ENCODE assay signal across 17 mouse cellular contexts in the genomic region with DNA sequence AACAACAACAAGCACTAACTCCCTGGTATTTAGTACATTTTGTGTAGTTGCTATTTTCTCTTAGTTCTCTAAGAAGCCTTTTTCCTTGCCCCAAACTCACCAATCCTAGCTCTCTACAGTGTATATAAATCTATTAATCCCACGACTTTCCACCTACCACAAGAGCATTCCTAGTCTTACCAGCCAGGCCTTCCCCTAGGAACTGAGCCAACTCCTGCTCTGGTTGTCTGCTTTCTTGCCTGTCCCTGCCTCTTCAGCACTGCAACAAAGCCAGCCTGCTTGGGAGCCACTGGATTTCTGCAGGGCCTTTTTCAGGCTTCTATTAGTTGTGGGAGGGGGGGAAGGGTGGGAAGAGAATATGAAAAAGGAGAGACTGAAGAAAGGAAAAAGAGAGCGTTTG. TPM values are rescaled to one million over a fixed set of nuclear protein-coding genes. Genes with fewer than 3 reads are reported as not detected.
A peak's percentile ranks its signal among the peaks of the same experiment; 100 is the strongest.
DNase-seq lines count a peak whose midpoint lies in the region; ATAC-seq and TF ChIP-seq lines count a peak whose summit lies in the region.
"Had no signal": no experiment of that assay in that cellular context is flagged by ENCODE, and none has a peak within 500 bp of the region (broad histone marks: within the 10 kb centered on the region; RNA-seq: fewer than 3 reads in every experiment).

No protein-coding gene starts in this region.

- no peak overlapping the region for H3K4me3 ChIP-seq in hindbrain, embryonic 15.5 days
- no peak overlapping the region for H3K4me3 ChIP-seq in hindbrain, embryonic 14.5 days (replicated peaks; ENCODE audit: low read length)
- H3K4me3 ChIP-seq in midbrain, embryonic 16.5 days (ENCODE audit: low read depth, low read length) = no peak overlapping the region
- no peak overlapping the region for H3K4me3 ChIP-seq in midbrain, embryonic 10.5 days
- no peak overlapping the region for H3K4me3 ChIP-seq in embryonic facial prominence, embryonic 13.5 days
- no peak overlapping the region for H3K4me3 ChIP-seq in stomach, postnatal 0 days (ENCODE audit: low read depth, low read length)
- H3K4me3 ChIP-seq: liver, embryonic 12.5 days; neural tube, embryonic 13.5 days had no signal

- no peak for DNase-seq in hindbrain, embryonic 14.5 days (ENCODE audit: low spot score)
- no peak for DNase-seq in midbrain, embryonic 10.5 days (ENCODE audit: low spot score)
- DNase-seq in stomach, postnatal 0 days (ENCODE audit: low spot score) = no peak
- DNase-seq in spleen, postnatal 14 days (ENCODE audit: low spot score in 2 of 2) = no peak
- DNase-seq in cerebellum, adult 9-10 months = no peak
- DNase-seq: adrenal gland, postnatal 10 days; cerebellum, adult 11-12 months; gastrocnemius, postnatal 25 days; heart, postnatal 10 days; kidney, adult 9 months; spleen, adult 18-20 months had no signal

- H3K27ac ChIP-seq in hindbrain, embryonic 15.5 days (replicated peaks) = no peak overlapping the region
- no peak overlapping the region for H3K27ac ChIP-seq in hindbrain, embryonic 14.5 days
- no peak overlapping the region for H3K27ac ChIP-seq in midbrain, embryonic 16.5 days (ENCODE audit: low read length)
- H3K27ac ChIP-seq in midbrain, embryonic 10.5 days (replicated peaks) = no peak overlapping the region
- peak overlapping the region; percentile 29; the same call in 1 of the 2 replicates for H3K27ac ChIP-seq in embryonic facial prominence, embryonic 13.5 days
- H3K27ac ChIP-seq in stomach, postnatal 0 days (replicated peaks) = peak overlapping the region; percentile 67; the same call in 1 of the 2 replicates
- H3K27ac ChIP-seq: liver, embryonic 12.5 days; neural tube, embryonic 13.5 days had no signal

- no peaks in the 10 kb centered on the region for H3K36me3 ChIP-seq in hindbrain, embryonic 15.5 days
- no peaks in the 10 kb centered on the region for H3K36me3 ChIP-seq in hindbrain, embryonic 14.5 days (replicated peaks; ENCODE audit: control insufficient read depth, insufficient read depth)
- no peaks in the 10 kb centered on the region for H3K36me3 ChIP-seq in midbrain, embryonic 16.5 days (ENCODE audit: control insufficient read depth, insufficient read depth, low read length)
- H3K36me3 ChIP-seq in midbrain, embryonic 10.5 days = no peaks in the 10 kb centered on the region
- no peaks in the 10 kb centered on the region for H3K36me3 ChIP-seq in embryonic facial prominence, embryonic 13.5 days
- H3K36me3 ChIP-seq in stomach, postnatal 0 days (ENCODE audit: control insufficient read depth, insufficient read depth, low read length) = no peaks in the 10 kb centered on the region
- H3K36me3 ChIP-seq: liver, embryonic 12.5 days; neural tube, embryonic 13.5 days had no signal

- no peaks in the 10 kb centered on the region for H3K9me3 ChIP-seq in hindbrain, embryonic 15.5 days
- H3K9me3 ChIP-seq in hindbrain, embryonic 14.5 days (ENCODE audit: control insufficient read depth, low read length) = no peaks in the 10 kb centered on the region
- no peaks in the 10 kb centered on the region for H3K9me3 ChIP-seq in midbrain, embryonic 16.5 days (replicated peaks; ENCODE audit: control insufficient read depth, low read length, poor library complexity, severe bottlenecking)
- H3K9me3 ChIP-seq in midbrain, embryonic 10.5 days (replicated peaks) = no peaks in the 10 kb centered on the region
- H3K9me3 ChIP-seq in embryonic facial prominence, embryonic 13.5 days = no peaks in the 10 kb centered on the region
- H3K9me3 ChIP-seq in stomach, postnatal 0 days (ENCODE audit: control insufficient read depth, low read length) = no peaks in the 10 kb centered on the region
- H3K9me3 ChIP-seq: liver, embryonic 12.5 days; neural tube, embryonic 13.5 days had no signal

- no peak overlapping the region for H3K4me2 ChIP-seq in hindbrain, embryonic 15.5 days
- H3K4me2 ChIP-seq in hindbrain, embryonic 14.5 days (replicated peaks) = no peak overlapping the region
- no peak overlapping the region for H3K4me2 ChIP-seq in midbrain, embryonic 16.5 days (ENCODE audit: low read length)
- no peak overlapping the region for H3K4me2 ChIP-seq in embryonic facial prominence, embryonic 13.5 days
- H3K4me2 ChIP-seq in stomach, postnatal 0 days (replicated peaks; ENCODE audit: low read depth) = no peak overlapping the region
- H3K4me2 ChIP-seq: liver, embryonic 12.5 days; neural tube, embryonic 13.5 days had no signal

- WGBS in hindbrain, embryonic 15.5 days = 67% methylated on average over 2 of the region's 2 CpGs
- WGBS in hindbrain, embryonic 14.5 days = 72% methylated on average over 2 of the region's 2 CpGs
- WGBS in midbrain, embryonic 16.5 days = 64% methylated on average over 2 of the region's 2 CpGs
- 84% methylated on average over 2 of the region's 2 CpGs for WGBS in midbrain, embryonic 10.5 days
- WGBS in embryonic facial prominence, embryonic 13.5 days = 54% methylated on average over 2 of the region's 2 CpGs
- WGBS in stomach, postnatal 0 days = 55% methylated on average over 2 of the region's 2 CpGs

- TF ChIP-seq EP300 in stomach, postnatal 0 days (optimal IDR thresholded peaks at IDR 0.05) = no peak

- peak; percentile 42; the same call in 1 of the 2 replicates for ATAC-seq in hindbrain, embryonic 15.5 days (ENCODE audit: low FRiP score, low read depth)
- ATAC-seq in hindbrain, embryonic 14.5 days (ENCODE audit: low FRiP score) = no peak
- 0 out of 2 replicates have a peak, but pooled peaks have one; percentile 47 for ATAC-seq in midbrain, embryonic 16.5 days
- peak; percentile 29; the same call in 1 of the 2 replicates for ATAC-seq in embryonic facial prominence, embryonic 13.5 days (ENCODE audit: insufficient number of reproducible peaks, insufficient read depth, low FRiP score, low TSS enrichment, low read depth)
- peak; percentile 35; the same call in 1 of the 2 replicates for ATAC-seq in stomach, postnatal 0 days (ENCODE audit: low FRiP score, low TSS enrichment)
- ATAC-seq: inflammation-experienced regulatory T-cells, adult 6 months had no signal

- no peak for TF ChIP-seq CTCF in stomach, postnatal 0 days (IDR thresholded peaks at IDR 0.05; ENCODE audit: low read depth)

- no peaks in the 10 kb centered on the region for H3K4me1 ChIP-seq in hindbrain, embryonic 15.5 days (replicated peaks)
- H3K4me1 ChIP-seq in hindbrain, embryonic 14.5 days (replicated peaks; ENCODE audit: control insufficient read depth, insufficient read depth, low read length) = no peaks in the 10 kb centered on the region
- no peaks in the 10 kb centered on the region for H3K4me1 ChIP-seq in midbrain, embryonic 16.5 days (ENCODE audit: control insufficient read depth, insufficient read depth, low read length)
- no peaks in the 10 kb centered on the region for H3K4me1 ChIP-seq in midbrain, embryonic 10.5 days
- 0 out of 2 replicates have a peak, but pooled peaks cover 4% of the 10 kb centered on the region for H3K4me1 ChIP-seq in embryonic facial prominence, embryonic 13.5 days
- no peaks in the 10 kb centered on the region for H3K4me1 ChIP-seq in stomach, postnatal 0 days (replicated peaks; ENCODE audit: control insufficient read depth, insufficient read depth)
- H3K4me1 ChIP-seq: liver, embryonic 12.5 days; neural tube, embryonic 13.5 days had no signal

- no peak overlapping the region for H3K9ac ChIP-seq in hindbrain, embryonic 15.5 days
- H3K9ac ChIP-seq in hindbrain, embryonic 14.5 days = no peak overlapping the region
- no peak overlapping the region for H3K9ac ChIP-seq in midbrain, embryonic 16.5 days (ENCODE audit: low read depth, low read length)
- no peak overlapping the region for H3K9ac ChIP-seq in embryonic facial prominence, embryonic 13.5 days
- H3K9ac ChIP-seq in stomach, postnatal 0 days (ENCODE audit: low read length) = no peak overlapping the region
- H3K9ac ChIP-seq: liver, embryonic 12.5 days; neural tube, embryonic 13.5 days had no signal

- no peaks in the 10 kb centered on the region for H3K27me3 ChIP-seq in hindbrain, embryonic 15.5 days
- H3K27me3 ChIP-seq in hindbrain, embryonic 14.5 days (ENCODE audit: control insufficient read depth, insufficient read depth, low read length) = no peaks in the 10 kb centered on the region
- no peaks in the 10 kb centered on the region for H3K27me3 ChIP-seq in midbrain, embryonic 16.5 days (ENCODE audit: control insufficient read depth, insufficient read depth, low read depth, low read length)
- no peaks in the 10 kb centered on the region for H3K27me3 ChIP-seq in midbrain, embryonic 10.5 days (ENCODE audit: low read depth, poor library complexity, severe bottlenecking)
- H3K27me3 ChIP-seq in embryonic facial prominence, embryonic 13.5 days = no peaks in the 10 kb centered on the region
- H3K27me3 ChIP-seq in stomach, postnatal 0 days (ENCODE audit: control insufficient read depth, insufficient read depth, low read length) = no peaks in the 10 kb centered on the region
- H3K27me3 ChIP-seq: liver, embryonic 12.5 days; neural tube, embryonic 13.5 days had no signal

RNA-seq across cellular contexts. Expression of a gene that starts 20.5 kb away (rescaled TPM):
- polyA plus RNA-seq in hindbrain, embryonic 15.5 days (2015; fragmentation: Nextera tagmentation; extraction: Ambion mirVana) = 20.9 and 23.0 TPM in 2 replicates
- polyA plus RNA-seq in hindbrain, embryonic 14.5 days (2014; fragmentation: Nextera tagmentation; extraction: Ambion mirVana) = 24.4 and 26.3 TPM in 2 replicates
- polyA plus RNA-seq in midbrain, embryonic 16.5 days (2015; fragmentation: Nextera tagmentation; extraction: Ambion mirVana) = 22.3 and 25.9 TPM in 2 replicates
- 7.8 and 11.1 TPM in 2 replicates for polyA plus RNA-seq in midbrain, embryonic 10.5 days (2016; fragmentation: Nextera tagmentation; extraction: Ambion mirVana)
- 17.2 TPM in 2 replicates for polyA plus RNA-seq in embryonic facial prominence, embryonic 13.5 days (2015; fragmentation: Nextera tagmentation; extraction: Ambion mirVana)
- 24.0 and 26.1 TPM in 2 replicates for polyA plus RNA-seq in stomach, postnatal 0 days (2015; fragmentation: Nextera tagmentation; extraction: Ambion mirVana)

RNA-seq across cellular contexts. Expression of a gene that starts 35.0 kb away (rescaled TPM):
- polyA plus RNA-seq in hindbrain, embryonic 15.5 days (2015; fragmentation: Nextera tagmentation; extraction: Ambion mirVana) = 1.7 and 1.8 TPM in 2 replicates
- polyA plus RNA-seq in hindbrain, embryonic 14.5 days (2014; fragmentation: Nextera tagmentation; extraction: Ambion mirVana) = 1.8 and 2.0 TPM in 2 replicates
- 1.9 and 2.5 TPM in 2 replicates for polyA plus RNA-seq in midbrain, embryonic 16.5 days (2015; fragmentation: Nextera tagmentation; extraction: Ambion mirVana)
- 2.9 and 3.6 TPM in 2 replicates for polyA plus RNA-seq in midbrain, embryonic 10.5 days (2016; fragmentation: Nextera tagmentation; extraction: Ambion mirVana)
- 5.2 and 5.8 TPM in 2 replicates for polyA plus RNA-seq in embryonic facial prominence, embryonic 13.5 days (2015; fragmentation: Nextera tagmentation; extraction: Ambion mirVana)
- polyA plus RNA-seq in stomach, postnatal 0 days (2015; fragmentation: Nextera tagmentation; extraction: Ambion mirVana) = 2.2 and 2.4 TPM in 2 replicates

Comparison
In these comparisons a context has a peak if more than half of its experiments do, and no peak if none do; other contexts are left out.
1. H3K27ac ChIP-seq: peak in embryonic facial prominence, embryonic 13.5 days (single experiment) and stomach, postnatal 0 days (single experiment); none in hindbrain, embryonic 15.5 days (single experiment), hindbrain, embryonic 14.5 days (single experiment), midbrain, embryonic 16.5 days (single experiment) and midbrain, embryonic 10.5 days (single experiment).